Mouse (Mus musculus) kidney, embryonic 15.5 days (tissue): ENCODE results near the gene Hexim2. TPM values are rescaled to one million over a fixed set of nuclear protein-coding genes. Genes with fewer than 3 reads are reported as not detected.

ENCODE experiments used
- ATAC-seq: fragments of 200-750 bp; cut with Nextera tagmentation; replicated peaks from 2 replicates; pipeline ENCODE4 v1.8.0; 2017; ENCODE audit warnings: moderate TSS enrichment; ENCODE audit not compliant: low FRiP score
- H3K27ac ChIP-seq: fragments of 300-500 bp; sonication (generic); 2 replicates; pipeline ENCODE4 v1.5.1; 2015; ENCODE audit warnings: mild to moderate bottlenecking, inconsistent platforms
- H3K27me3 ChIP-seq: fragments of 300-500 bp; sonication (generic); 2 replicates; pipeline ENCODE4 v1.6.1; 2015; ENCODE audit warnings: inconsistent platforms
- H3K36me3 ChIP-seq: fragments of 300-500 bp; sonication (generic); 2 replicates; pipeline ENCODE4 v1.6.1; 2015; ENCODE audit warnings: inconsistent platforms
- H3K4me1 ChIP-seq: fragments of 300-500 bp; sonication (generic); 2 replicates; pipeline ENCODE4 v1.6.1; 2015; ENCODE audit warnings: inconsistent platforms
- H3K4me2 ChIP-seq: fragments of 300-500 bp; sonication (generic); 2 replicates; pipeline ENCODE4 v1.6.1; 2015; ENCODE audit warnings: moderate library complexity, mild to moderate bottlenecking, inconsistent platforms
- H3K4me3 ChIP-seq: fragments of 300-500 bp; sonication (generic); replicated peaks from 2 replicates; pipeline ENCODE4 v1.5.1; 2015; ENCODE audit warnings: mild to moderate bottlenecking, inconsistent platforms
- H3K9ac ChIP-seq: fragments of 300-500 bp; sonication (generic); 2 replicates; pipeline ENCODE4 v1.6.1; 2015; ENCODE audit warnings: mild to moderate bottlenecking, inconsistent platforms
- H3K9me3 ChIP-seq: fragments of 300-500 bp; sonication (generic); replicated peaks from 2 replicates; pipeline ENCODE4 v1.6.1; 2016; ENCODE audit warnings: inconsistent platforms
- WGBS: fragments of 180-500 bp; shearing (Covaris S2); methylation state at CpG from one replicate; pipeline ENCODE4 v1.1.7; 2015; ENCODE audit warnings: mixed read lengths; 5-methylcytosine and 5-hydroxymethylcytosine counted together
- polyA plus RNA-seq: library from polyadenylated mRNA; unstranded; fragments of >200 nt; fragmentation: Nextera tagmentation; extraction: Ambion mirVana; gene quantifications from 2 replicates; pipeline ENCODE4 v1.2.1, GENCODE M21; 2015

The Hexim2 gene
- polyA plus RNA-seq, 1 experiment from 2014 or later, result 10.7 TPM

- Histone ChIP-seq H3K9me3 (no peaks in the 10 kb centered on the region), H3K9ac (peak overlapping the region; percentile 64), H3K4me2 (peak overlapping the region; percentile 95), H3K27ac (no peak overlapping the region), H3K36me3 (no peaks in the 10 kb centered on the region), H3K4me3 (peak overlapping the region; percentile 60), H3K4me1 (peaks cover 38% of the 10 kb centered on the region), H3K27me3 (peaks cover 48% of the 10 kb centered on the region)
- no peak for ATAC-seq
- WGBS, result under 1% methylated on average over 23 of the region's 23 CpGs
These were observed 39.0 kb downstream of the Hexim2 start for GRCm38 (mm10) chr11:103171286-103171620.

- Histone ChIP-seq H3K36me3 (no peaks in the 10 kb centered on the region), H3K4me1 (peaks cover 39% of the 10 kb centered on the region), H3K4me3 (peak overlapping the region; percentile 60), H3K4me2 (peak overlapping the region; percentile 95), H3K27ac (peak overlapping the region; percentile 45; the same call in 1 of the 2 replicates), H3K9me3 (no peaks in the 10 kb centered on the region), H3K27me3 (peaks cover 48% of the 10 kb centered on the region), H3K9ac (no peak overlapping the region; the same call in 1 of the 2 replicates)
- WGBS, result 43% methylated on average over 9 of the region's 9 CpGs
- ATAC-seq, result no peak; the same call in 1 of the 2 replicates
These were observed 39.6 kb downstream of the Hexim2 start for GRCm38 (mm10) chr11:103171703-103172391.

- peak overlapping the region; percentile 95 for H3K4me2 ChIP-seq
- no peak overlapping the region; the same call in 1 of the 2 replicates for H3K4me3 ChIP-seq
- WGBS, result 70% methylated on average over 6 of the region's 6 CpGs
These were observed 40.3 kb downstream of the Hexim2 start for GRCm38 (mm10) chr11:103172392-103173040.

GRCm38 (mm10) chr11:103173041-103173770, 41.0 kb downstream of the Hexim2 start:
- Histone ChIP-seq H3K4me1 (peaks cover 39% of the 10 kb centered on the region), H3K9me3 (no peaks in the 10 kb centered on the region), H3K27me3 (peaks cover 48% of the 10 kb centered on the region), H3K4me2 (no peak overlapping the region), H3K9ac (no peak overlapping the region), H3K36me3 (no peaks in the 10 kb centered on the region), H3K27ac (no peak overlapping the region), H3K4me3 (no peak overlapping the region)
- ATAC-seq, result no peak
- WGBS, result 79% methylated on average over 7 of the region's 7 CpGs

More at GRCm38 (mm10) chr11:103172392-103173040, 40.3 kb downstream of the Hexim2 start:
- Histone ChIP-seq H3K36me3 (no peaks in the 10 kb centered on the region), H3K27me3 (peaks cover 48% of the 10 kb centered on the region), H3K27ac (peak overlapping the region; percentile 45; the same call in 1 of the 2 replicates), H3K4me1 (peaks cover 39% of the 10 kb centered on the region), H3K9ac (no peak overlapping the region), H3K9me3 (no peaks in the 10 kb centered on the region)
- ATAC-seq, result no peak

- no peaks in the 10 kb centered on the region for H3K36me3 ChIP-seq
- no peak overlapping the region for H3K27ac ChIP-seq
- H3K9ac ChIP-seq, result no peak overlapping the region
- no peaks in the 10 kb centered on the region for H3K9me3 ChIP-seq
- H3K4me3 ChIP-seq, result no peak overlapping the region
- H3K4me1 ChIP-seq, result peaks cover 39% of the 10 kb centered on the region
- 91% methylated on average over 11 of the region's 11 CpGs for WGBS
- H3K27me3 ChIP-seq, result peaks cover 43% of the 10 kb centered on the region
- H3K4me2 ChIP-seq, result no peak overlapping the region
- ATAC-seq, result no peak
These were observed 41.6 kb downstream of the Hexim2 start for GRCm38 (mm10) chr11:103173771-103174344.

- 72% methylated on average over 5 of the region's 5 CpGs for WGBS
- peaks cover 37% of the 10 kb centered on the region for H3K27me3 ChIP-seq
- H3K4me2 ChIP-seq, result no peak overlapping the region
- no peak overlapping the region for H3K9ac ChIP-seq
- no peak for ATAC-seq
- H3K9me3 ChIP-seq, result no peaks in the 10 kb centered on the region
- peaks cover 39% of the 10 kb centered on the region for H3K4me1 ChIP-seq
- no peaks in the 10 kb centered on the region for H3K36me3 ChIP-seq
- H3K4me3 ChIP-seq, result no peak overlapping the region
- peak overlapping the region; percentile 62; the same call in 1 of the 2 replicates for H3K27ac ChIP-seq
These were observed 42.2 kb downstream of the Hexim2 start for GRCm38 (mm10) chr11:103174411-103174832.

- peak overlapping the region; percentile 62 for H3K27ac ChIP-seq
- no peak overlapping the region for H3K9ac ChIP-seq
- ATAC-seq, result peak; percentile 31; the same call in 1 of the 2 replicates
- WGBS, result 30% methylated on average over 8 of the region's 8 CpGs
- H3K36me3 ChIP-seq, result no peaks in the 10 kb centered on the region
- no peak overlapping the region for H3K4me2 ChIP-seq
- H3K4me3 ChIP-seq, result no peak overlapping the region
- H3K27me3 ChIP-seq, result peaks cover 32% of the 10 kb centered on the region
- H3K9me3 ChIP-seq, result no peaks in the 10 kb centered on the region
- peaks cover 39% of the 10 kb centered on the region for H3K4me1 ChIP-seq
These were observed 42.7 kb downstream of the Hexim2 start for GRCm38 (mm10) chr11:103174891-103175391.

- no peaks in the 10 kb centered on the region for H3K9me3 ChIP-seq
- H3K4me1 ChIP-seq, result peaks cover 31% of the 10 kb centered on the region
- no peaks in the 10 kb centered on the region for H3K36me3 ChIP-seq
- H3K27ac ChIP-seq, result no peak overlapping the region
- H3K27me3 ChIP-seq, result peaks cover 23% of the 10 kb centered on the region
- no peak overlapping the region for H3K4me2 ChIP-seq
- no peak for ATAC-seq
- H3K4me3 ChIP-seq, result no peak overlapping the region
- no peak overlapping the region for H3K9ac ChIP-seq
- 59% methylated on average over 14 of the region's 14 CpGs for WGBS
These were observed 43.6 kb downstream of the Hexim2 start for GRCm38 (mm10) chr11:103175688-103176442.

GRCm38 (mm10) chr11:103176510-103176909, 44.3 kb downstream of the Hexim2 start:
- Histone ChIP-seq H3K4me2 (no peak overlapping the region), H3K27me3 (peaks cover 18% of the 10 kb centered on the region), H3K36me3 (no peaks in the 10 kb centered on the region), H3K9me3 (no peaks in the 10 kb centered on the region), H3K4me1 (peaks cover 24% of the 10 kb centered on the region), H3K27ac (no peak overlapping the region), H3K9ac (no peak overlapping the region), H3K4me3 (no peak overlapping the region)
- WGBS, result 100% methylated on average over 1 of the region's 1 CpGs
- no peak for ATAC-seq

GRCm38 (mm10) chr11:103177216-103177615, 45.0 kb downstream of the Hexim2 start:
- H3K27ac ChIP-seq, result no peak overlapping the region
- peaks cover 11% of the 10 kb centered on the region for H3K27me3 ChIP-seq
- no peaks in the 10 kb centered on the region for H3K9me3 ChIP-seq
- no peaks in the 10 kb centered on the region for H3K36me3 ChIP-seq
- H3K4me1 ChIP-seq, result peaks cover 21% of the 10 kb centered on the region
- WGBS, result 85% methylated on average over 5 of the region's 5 CpGs
- no peak overlapping the region for H3K9ac ChIP-seq
- no peak for ATAC-seq
- H3K4me3 ChIP-seq, result no peak overlapping the region
- H3K4me2 ChIP-seq, result no peak overlapping the region

GRCm38 (mm10) chr11:103177815-103178485, 45.7 kb downstream of the Hexim2 start:
- Histone ChIP-seq H3K4me2 (no peak overlapping the region), H3K4me3 (no peak overlapping the region), H3K9me3 (no peaks in the 10 kb centered on the region), H3K27ac (no peak overlapping the region), H3K9ac (no peak overlapping the region), H3K27me3 (peaks cover 3% of the 10 kb centered on the region), H3K36me3 (no peaks in the 10 kb centered on the region), H3K4me1 (peaks cover 16% of the 10 kb centered on the region)
- no peak for ATAC-seq
- WGBS, result 82% methylated on average over 15 of the region's 15 CpGs
